Mouse (Mus musculus) small intestine, adult 2 months (tissue): ENCODE results near the gene Sprr1b. TPM values are rescaled to one million over a fixed set of nuclear protein-coding genes. Genes with fewer than 3 reads are reported as not detected.
"Not testable (repeated sequence)": the region's sequence is repeated elsewhere in the genome, so short reads cannot be mapped to it uniquely, and the experiment has no call there.

Experiments
- H3K27ac ChIP-seq: fragments of 200-500 bp; 2 replicates; pipeline ENCODE4 v1.5.1; 2012; ENCODE audit warnings: low read depth, low read length, control low read depth, inconsistent platforms; ENCODE audit not compliant: insufficient read depth
- H3K27me3 ChIP-seq: fragments of 200-500 bp; 2 replicates; pipeline ENCODE4 v1.6.1; 2012; ENCODE audit warnings: mild to moderate bottlenecking, moderate library complexity, low read length, inconsistent platforms; ENCODE audit not compliant: control insufficient read depth, insufficient read depth
- H3K36me3 ChIP-seq: fragments of 200-500 bp; 2 replicates; pipeline ENCODE4 v1.6.1; 2012; ENCODE audit warnings: mild to moderate bottlenecking, low read length, control low read depth, inconsistent platforms; ENCODE audit not compliant: control insufficient read depth, insufficient read depth
- H3K4me1 ChIP-seq: fragments of 200-500 bp; 2 replicates; pipeline ENCODE4 v1.6.1; 2012; ENCODE audit warnings: low read length, inconsistent platforms, mixed read lengths; ENCODE audit not compliant: control insufficient read depth, insufficient read depth, insufficient read length
- H3K4me3 ChIP-seq: fragments of 200-500 bp; 2 replicates; pipeline ENCODE4 v1.5.1; 2012; ENCODE audit warnings: low read depth, mild to moderate bottlenecking, control low read depth, inconsistent platforms, low read length, moderate library complexity
- CTCF ChIP-seq: fragments of 200-500 bp; IDR thresholded peaks from 2 replicates; pipeline ENCODE4 v1.5.1; 2012; ENCODE audit warnings: low read depth, mild to moderate bottlenecking, control low read depth, inconsistent platforms, low read length, moderate library complexity, mixed read lengths; ENCODE audit not compliant: insufficient replicate concordance, insufficient read length; ENCODE audit errors: extremely low read depth
- POLR2A ChIP-seq: fragments of 200-500 bp; IDR thresholded peaks from 2 replicates; pipeline ENCODE4 v1.6.1; 2012; ENCODE audit warnings: low read depth, mild to moderate bottlenecking, control low read depth, inconsistent platforms, low read length, moderate library complexity
- WGBS: fragments of 180-500 bp; shearing (Covaris S2); methylation state at CpG from one replicate; pipeline ENCODE4 v1.1.7; 2018; 5-methylcytosine and 5-hydroxymethylcytosine counted together
- polyA plus RNA-seq: library from polyadenylated mRNA; depleted of rRNA; stranded (reverse); fragments of >200 nt; gene quantifications from 2 replicates; pipeline ENCODE4 v1.2.3, GENCODE M21; 2012; rRNA removed

The Sprr1b gene
- polyA plus RNA-seq = not detected in 2 replicates

GRCm38 (mm10) chr3:92438689-92439088, at the start of gene Sprr1b:
Gene Sprr1b, minus strand, starts transcription at chr3:92438789.
- H3K27ac ChIP-seq = no peak within 1 kb of the TSS
- no peaks in the 10 kb centered on the region for H3K36me3 ChIP-seq
- no peak within 1 kb of the TSS for H3K4me3 ChIP-seq
- WGBS = 89% methylated on average over 3 of the region's 3 CpGs
- no peak for TF ChIP-seq POLR2A
- TF ChIP-seq CTCF = no peak
- no peaks in the 10 kb centered on the region for H3K27me3 ChIP-seq
- no peaks in the 10 kb centered on the region for H3K4me1 ChIP-seq

DNA sequence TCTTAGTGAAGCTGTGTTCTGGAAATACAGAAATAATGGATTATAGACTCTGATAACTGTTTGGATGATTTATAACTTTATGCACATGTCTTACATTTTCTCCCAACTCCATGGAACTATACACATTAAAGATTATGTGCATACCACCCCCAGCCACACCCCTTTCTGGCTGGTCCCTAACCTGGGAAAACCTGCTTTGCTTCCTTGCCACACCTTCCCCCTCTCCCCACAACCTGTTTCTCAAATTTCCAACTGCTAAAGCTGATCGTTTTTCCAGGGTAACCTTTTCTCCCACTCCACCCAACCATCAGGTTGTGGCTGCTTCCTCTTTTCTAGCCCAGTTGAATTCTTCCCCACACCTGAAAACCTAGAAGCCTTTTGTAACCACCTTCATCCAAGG, 47.7 kb upstream of the Sprr1b start:
- no peaks in the 10 kb centered on the region for H3K36me3 ChIP-seq
- H3K27me3 ChIP-seq = no peaks in the 10 kb centered on the region
- H3K4me1 ChIP-seq = no peaks in the 10 kb centered on the region; the same call in 1 of the 2 replicates
- H3K27ac ChIP-seq = no peak overlapping the region
- no peak overlapping the region for H3K4me3 ChIP-seq
- 8% methylated on average over 1 of the region's 1 CpGs for WGBS
- TF ChIP-seq CTCF (no peak), POLR2A (no peak)

GRCm38 (mm10) chr3:92485863-92486262, 47.3 kb upstream of the Sprr1b start, which contains the start of gene Sprr1a:
Gene Sprr1a, minus strand, starts transcription at chr3:92485895.
- no peak within 1 kb of the TSS for H3K4me3 ChIP-seq
- no peaks in the 10 kb centered on the region for H3K27me3 ChIP-seq
- TF ChIP-seq POLR2A (no peak), CTCF (no peak)
- no peaks in the 10 kb centered on the region; the same call in 1 of the 2 replicates for H3K4me1 ChIP-seq
- no peaks in the 10 kb centered on the region for H3K36me3 ChIP-seq
- H3K27ac ChIP-seq = no peak within 1 kb of the TSS

- H3K4me3 ChIP-seq, H3K27me3 ChIP-seq, H3K27ac ChIP-seq, H3K4me1 ChIP-seq, H3K36me3 ChIP-seq: not testable (repeated sequence)
Measured at GRCm38 (mm10) chr3:92481249-92481648, 42.7 kb upstream of the Sprr1b start.

DNA sequence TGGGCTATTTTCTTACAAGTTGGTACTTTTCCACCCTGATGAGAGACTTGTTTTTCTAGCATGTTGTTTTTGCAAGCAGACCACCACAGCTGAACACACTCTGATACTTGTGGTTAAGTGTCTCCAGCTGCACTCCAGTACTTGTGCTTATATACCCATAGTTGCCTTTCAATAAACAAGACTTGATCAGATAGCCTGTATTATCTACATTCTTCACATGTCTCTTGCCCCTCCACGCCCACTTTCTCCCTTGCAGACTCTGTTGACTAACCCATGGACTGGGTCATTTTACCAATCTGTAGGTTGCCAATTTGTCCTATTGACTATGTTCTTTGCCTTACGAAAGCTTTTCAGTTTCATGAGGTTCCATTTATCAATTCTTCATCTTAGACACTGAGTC, 31.5 kb upstream of the Sprr1b start:
- H3K4me3 ChIP-seq = no peak overlapping the region
- WGBS = 60% methylated on average over 2 of the region's 2 CpGs
- no peak overlapping the region for H3K27ac ChIP-seq
- H3K36me3 ChIP-seq = no peaks in the 10 kb centered on the region
- H3K27me3 ChIP-seq = no peaks in the 10 kb centered on the region
- no peaks in the 10 kb centered on the region for H3K4me1 ChIP-seq
- TF ChIP-seq CTCF (no peak), POLR2A (no peak)

GRCm38 (mm10) chr3:92467424-92467823, 28.8 kb upstream of the Sprr1b start:
- Histone ChIP-seq H3K4me1 (no peaks in the 10 kb centered on the region), H3K4me3 (no peak overlapping the region), H3K27ac (no peak overlapping the region), H3K36me3 (no peaks in the 10 kb centered on the region), H3K27me3 (no peaks in the 10 kb centered on the region)
- TF ChIP-seq POLR2A (no peak), CTCF (no peak)

DNA sequence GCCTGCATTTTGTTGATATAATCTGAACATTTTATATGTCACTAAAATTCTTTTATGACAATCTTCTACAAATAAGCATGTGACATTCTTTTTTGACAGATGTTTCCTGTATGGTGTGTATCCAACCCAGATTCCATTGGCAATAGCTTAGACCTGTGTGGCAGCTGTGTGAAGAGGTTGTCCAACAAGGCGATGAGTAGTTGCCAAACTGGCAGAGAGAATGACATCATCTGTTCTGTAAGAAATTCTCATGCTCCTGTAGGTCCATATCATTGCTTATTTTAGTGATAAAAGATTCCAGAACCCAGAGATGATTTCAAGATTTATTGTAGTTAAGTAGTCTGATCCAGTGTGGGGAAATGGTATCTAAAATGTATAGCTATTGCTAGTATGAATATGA, 28.0 kb upstream of the Sprr1b start:
- Histone ChIP-seq H3K36me3 (no peaks in the 10 kb centered on the region), H3K27me3 (no peaks in the 10 kb centered on the region), H3K4me1 (no peaks in the 10 kb centered on the region), H3K4me3 (no peak overlapping the region), H3K27ac (no peak overlapping the region)
- TF ChIP-seq POLR2A (no peak), CTCF (no peak)
- 80% methylated on average over 1 of the region's 1 CpGs for WGBS

DNA sequence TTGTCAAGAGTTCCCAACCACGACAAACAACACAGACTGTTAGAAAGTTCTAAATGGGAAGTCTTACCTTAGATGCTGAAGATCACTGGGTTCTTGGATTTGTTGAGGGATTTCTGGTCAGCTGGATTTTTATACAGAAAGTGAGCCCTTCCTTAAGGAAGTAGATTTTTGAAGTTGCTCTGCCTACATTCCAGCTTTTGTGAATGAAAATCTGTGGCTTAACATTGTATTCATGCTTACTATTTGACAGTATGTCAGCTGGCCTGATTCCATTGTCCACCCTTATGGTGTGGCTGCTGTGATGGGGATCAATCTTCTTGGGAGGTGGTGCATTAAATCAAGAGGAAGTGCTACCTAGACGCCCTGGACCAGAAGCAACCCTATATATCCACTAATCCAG, 20.0 kb upstream of the Sprr1b start, which contains the start of gene Sprr3:
Gene Sprr3 (minus strand): TSS at position 101 of the 400 bp plus-strand sequence.
- TF ChIP-seq POLR2A = no peak
- TF ChIP-seq CTCF = no peak
- Histone ChIP-seq H3K4me1 (no peaks in the 10 kb centered on the region), H3K36me3 (no peaks in the 10 kb centered on the region), H3K4me3 (no peak within 1 kb of the TSS), H3K27me3 (no peaks in the 10 kb centered on the region), H3K27ac (no peak within 1 kb of the TSS)
- WGBS = 64% methylated on average over 2 of the region's 2 CpGs
